Comparison of ENCODE assay signal across 11 mouse cellular contexts in the genomic region with DNA sequence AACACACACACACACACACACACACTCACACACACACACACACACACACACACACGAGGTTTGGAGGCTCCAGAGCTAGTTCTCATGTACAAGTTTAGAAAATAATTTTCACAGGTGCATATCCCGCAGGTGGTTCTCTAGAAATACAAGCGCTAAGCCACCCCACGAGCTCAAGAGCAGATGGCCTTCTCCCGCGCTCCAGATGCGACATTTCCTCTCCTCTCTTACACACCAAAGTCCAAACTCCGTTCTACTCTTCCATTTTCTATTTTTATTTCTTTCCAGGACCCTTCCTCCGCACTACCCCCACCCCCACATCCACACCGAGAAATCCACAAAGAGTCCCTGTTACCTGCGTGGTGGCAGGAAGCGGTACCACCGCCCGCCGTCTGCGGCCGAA. TPM values are rescaled to one million over a fixed set of nuclear protein-coding genes. Genes with fewer than 3 reads are reported as not detected.
DNase-seq lines count a peak whose midpoint lies in the region; ATAC-seq and TF ChIP-seq lines count a peak whose summit lies in the region.
"Had no signal": no experiment of that assay in that cellular context is flagged by ENCODE, and none has a peak within 500 bp of the region (broad histone marks: within the 10 kb centered on the region; RNA-seq: fewer than 3 reads in every experiment).

No protein-coding gene starts in this region.

- H3K9ac ChIP-seq in liver, embryonic 11.5 days (ENCODE audit: low read depth, low read length), result no peak overlapping the region
- H3K9ac ChIP-seq in hindbrain, embryonic 14.5 days, result no peak overlapping the region
- no peak overlapping the region; the same call in 1 of the 2 replicates for H3K9ac ChIP-seq in midbrain, postnatal 0 days (replicated peaks; ENCODE audit: low read length, poor library complexity, severe bottlenecking)

- peaks cover 22% of the 10 kb centered on the region for H3K27me3 ChIP-seq in liver, embryonic 11.5 days (replicated peaks; ENCODE audit: control insufficient read depth, insufficient read depth, low read length)
- peaks cover 28% of the 10 kb centered on the region for H3K27me3 ChIP-seq in hindbrain, embryonic 14.5 days (ENCODE audit: control insufficient read depth, insufficient read depth, low read length)
- peaks cover 4% of the 10 kb centered on the region; the same call in 1 of the 2 replicates for H3K27me3 ChIP-seq in midbrain, postnatal 0 days (ENCODE audit: insufficient read depth, low read length)

- H3K4me2 ChIP-seq in liver, embryonic 11.5 days, result peak overlapping the region; percentile 60; the same call in 1 of the 2 replicates
- peak overlapping the region; percentile 62 for H3K4me2 ChIP-seq in hindbrain, embryonic 14.5 days (replicated peaks)
- peak overlapping the region; percentile 64 for H3K4me2 ChIP-seq in midbrain, postnatal 0 days (ENCODE audit: low read depth, low read length, poor library complexity, severe bottlenecking)

- no peak for TF ChIP-seq CTCF in midbrain, postnatal 0 days (IDR thresholded peaks at IDR 0.05)

- DNase-seq in embryo, embryonic 9.5 days (ENCODE audit: extremely low spot score), result peak; percentile 2
- DNase-seq in embryo, embryonic 11 days, result no peak
- no peak for DNase-seq in liver, embryonic 11.5 days (ENCODE audit: low spot score)
- DNase-seq in liver, result no peak
- no peak for DNase-seq in hindbrain, embryonic 14.5 days (ENCODE audit: low spot score)
- DNase-seq in midbrain, postnatal 0 days (ENCODE audit: low spot score), result no peak
- no peak for DNase-seq in adipocyte (ENCODE audit: low spot score)
- no peak for DNase-seq in spleen, adult 12 weeks (ENCODE audit: low spot score)
- DNase-seq: lung, postnatal 14 days had no signal

- no peak overlapping the region for H3K4me3 ChIP-seq in liver, embryonic 11.5 days (ENCODE audit: low read depth, low read length)
- H3K4me3 ChIP-seq in hindbrain, embryonic 14.5 days (replicated peaks; ENCODE audit: low read length), result peak overlapping the region; percentile 29
- H3K4me3 ChIP-seq in midbrain, postnatal 0 days (ENCODE audit: low read depth, low read length), result peak overlapping the region; percentile 33; the same call in 1 of the 2 replicates

- H3K27ac ChIP-seq in liver, embryonic 11.5 days (ENCODE audit: low read depth, low read length), result no peak overlapping the region
- H3K27ac ChIP-seq in hindbrain, embryonic 14.5 days, result no peak overlapping the region
- H3K27ac ChIP-seq in midbrain, postnatal 0 days (ENCODE audit: low read depth, low read length), result no peak overlapping the region

- no peaks in the 10 kb centered on the region for H3K9me3 ChIP-seq in liver, embryonic 11.5 days (ENCODE audit: control insufficient read depth, low read length)
- no peaks in the 10 kb centered on the region for H3K9me3 ChIP-seq in hindbrain, embryonic 14.5 days (ENCODE audit: control insufficient read depth, low read length)
- H3K9me3 ChIP-seq in midbrain, postnatal 0 days (ENCODE audit: low read length), result no peaks in the 10 kb centered on the region

- ATAC-seq in liver, embryonic 11.5 days (replicated peaks; ENCODE audit: low FRiP score), result no peak
- ATAC-seq in hindbrain, embryonic 14.5 days (ENCODE audit: low FRiP score), result 0 out of 2 replicates have a peak, but pooled peaks have one; percentile 7
- no peak for ATAC-seq in midbrain, postnatal 0 days (ENCODE audit: low FRiP score)

- WGBS in liver, embryonic 11.5 days, result 46% methylated on average over 17 of the region's 17 CpGs
- WGBS in hindbrain, embryonic 14.5 days, result 55% methylated on average over 17 of the region's 17 CpGs
- 45% methylated on average over 17 of the region's 17 CpGs for WGBS in midbrain, postnatal 0 days

- H3K4me1 ChIP-seq in liver, embryonic 11.5 days (replicated peaks; ENCODE audit: control insufficient read depth, insufficient read depth, low read length), result 0 out of 2 replicates have a peak, but pooled peaks cover 3% of the 10 kb centered on the region
- peaks cover 15% of the 10 kb centered on the region for H3K4me1 ChIP-seq in hindbrain, embryonic 14.5 days (replicated peaks; ENCODE audit: control insufficient read depth, insufficient read depth, low read length)
- H3K4me1 ChIP-seq in midbrain, postnatal 0 days (ENCODE audit: insufficient read depth, low read length), result 0 out of 2 replicates have a peak, but pooled peaks cover 3% of the 10 kb centered on the region

- H3K36me3 ChIP-seq in liver, embryonic 11.5 days (ENCODE audit: control insufficient read depth, insufficient read depth, low read length), result no peaks in the 10 kb centered on the region
- no peaks in the 10 kb centered on the region for H3K36me3 ChIP-seq in hindbrain, embryonic 14.5 days (replicated peaks; ENCODE audit: control insufficient read depth, insufficient read depth)
- H3K36me3 ChIP-seq in midbrain, postnatal 0 days (ENCODE audit: insufficient read depth, low read length), result no peaks in the 10 kb centered on the region

RNA-seq across cellular contexts. Expression of gene Htr5b, which starts 1.2 kb away (rescaled TPM):
- not detected in 2 replicates for polyA plus RNA-seq in liver, embryonic 11.5 days (2014; fragmentation: Nextera tagmentation; extraction: Ambion mirVana)
- polyA plus RNA-seq in hindbrain, embryonic 14.5 days (2014; fragmentation: Nextera tagmentation; extraction: Ambion mirVana), result 1.2 and 2.5 TPM in 2 replicates
- total RNA-seq in midbrain, postnatal 0 days (2014; rRNA removed), result 2.7 and 5.9 TPM in 2 replicates
- polyA plus RNA-seq in midbrain, postnatal 0 days (2015; fragmentation: Nextera tagmentation; extraction: Ambion mirVana), result 3.1 and 3.8 TPM in 2 replicates
- total RNA-seq: heart, postnatal 25 days had no signal
- polyA plus RNA-seq: small intestine, adult 2 months had no signal

RNA-seq across cellular contexts. Expression of gene Ddx18, which starts 40.7 kb away (rescaled TPM):
- polyA plus RNA-seq in liver, embryonic 11.5 days (2014; fragmentation: Nextera tagmentation; extraction: Ambion mirVana), result 98.0 and 107 TPM in 2 replicates
- 35.3 and 37.8 TPM in 2 replicates for polyA plus RNA-seq in hindbrain, embryonic 14.5 days (2014; fragmentation: Nextera tagmentation; extraction: Ambion mirVana)
- 22.0 and 29.0 TPM in 2 replicates for total RNA-seq in midbrain, postnatal 0 days (2014; rRNA removed)
- 30.4 and 31.8 TPM in 2 replicates for polyA plus RNA-seq in midbrain, postnatal 0 days (2015; fragmentation: Nextera tagmentation; extraction: Ambion mirVana)
